Mouse (Mus musculus) myocyte (in vitro differentiated cells): ENCODE measurements around the gene Msln.

Source experiments
- CEBPB ChIP-seq: IDR thresholded peaks from 2 replicates; pipeline ENCODE4 v1.6.1; 2011; ENCODE audit warnings: mild to moderate bottlenecking, moderate library complexity; ENCODE audit not compliant: poor library complexity, insufficient read depth, severe bottlenecking
- E2F4 ChIP-seq: IDR thresholded peaks from one replicate; pipeline ENCODE4 v1.6.1; 2011; ENCODE audit warnings: mild to moderate bottlenecking, control low read depth, moderate library complexity; ENCODE audit not compliant: insufficient read depth
- MAX ChIP-seq: IDR thresholded peaks from one replicate; pipeline ENCODE4 v1.6.1; 2011; ENCODE audit warnings: low read depth, mild to moderate bottlenecking, control low read depth
- MYOD1 ChIP-seq, 3 experiments: IDR thresholded peaks; one replicate each; pipeline ENCODE4 v1.6.1; 2011; ENCODE audit warnings: control low read depth in 2 of 3, low read depth in 2 of 3, mild to moderate bottlenecking in 2 of 3, moderate library complexity in 1 of 3; ENCODE audit not compliant: insufficient read length in 2 of 3, control insufficient read depth in 1 of 3
- MYOG ChIP-seq, 3 experiments: IDR thresholded peaks; one replicate each; pipeline ENCODE4 v1.6.1; 2011; ENCODE audit warnings: control low read depth in 2 of 3, low read depth in 2 of 3, mild to moderate bottlenecking in 2 of 3; ENCODE audit not compliant: insufficient read length in 2 of 3, control insufficient read depth in 1 of 3, insufficient read depth in 1 of 3
- POLR2A ChIP-seq: IDR thresholded peaks from one replicate; pipeline ENCODE4 v1.6.1; 2011; ENCODE audit warnings: low read depth, mild to moderate bottlenecking, control low read depth, moderate library complexity; ENCODE audit not compliant: insufficient read length
- POLR2AphosphoS2 ChIP-seq: IDR thresholded peaks from one replicate; pipeline ENCODE4 v1.6.1; 2011; ENCODE audit warnings: low read depth, control low read depth; ENCODE audit not compliant: insufficient read length
- REST ChIP-seq: IDR thresholded peaks from one replicate; pipeline ENCODE4 v1.6.1; 2011; ENCODE audit warnings: mild to moderate bottlenecking, control low read depth, moderate library complexity; ENCODE audit not compliant: insufficient read depth, insufficient read length
- SRF ChIP-seq: IDR thresholded peaks from one replicate; pipeline ENCODE4 v1.6.1; 2011; ENCODE audit warnings: low read depth; ENCODE audit not compliant: control insufficient read depth, insufficient read length
- TCF12 ChIP-seq: IDR thresholded peaks from one replicate; pipeline ENCODE4 v1.6.1; 2011; ENCODE audit warnings: mild to moderate bottlenecking, control low read depth; ENCODE audit not compliant: poor library complexity, insufficient read depth, severe bottlenecking
- TCF3 ChIP-seq: IDR thresholded peaks from one replicate; pipeline ENCODE4 v1.6.1; 2011; ENCODE audit warnings: low read depth, control low read depth; ENCODE audit not compliant: insufficient read length
- USF1 ChIP-seq: IDR thresholded peaks from one replicate; pipeline ENCODE4 v1.6.1; 2011; ENCODE audit warnings: low read depth, mild to moderate bottlenecking, control low read depth, moderate library complexity

- TF ChIP-seq POLR2A = no peak
- TF ChIP-seq MYOG (IDR thresholded peaks at IDR 0.05; ENCODE audit: control insufficient read depth in 1 of 3, insufficient read depth in 1 of 3, insufficient read length in 2 of 3, low read depth in 2 of 3) = no peak
- TF ChIP-seq MAX = no peak
- no peak for TF ChIP-seq CEBPB
- no peak for TF ChIP-seq E2F4
- TF ChIP-seq TCF12 = no peak
- TF ChIP-seq POLR2AphosphoS2 = no peak
- no peak for TF ChIP-seq USF1
- TF ChIP-seq REST = no peak
- TF ChIP-seq TCF3 = no peak
- no peak for TF ChIP-seq SRF
- TF ChIP-seq MYOD1 (IDR thresholded peaks at IDR 0.05; ENCODE audit: control insufficient read depth in 1 of 3, insufficient read length in 2 of 3, low read depth in 2 of 3) = no peak
Observed at GRCm38 (mm10) chr17:25735745-25736144, 18.4 kb downstream of the Msln start, which contains the start of gene Mslnl.
